Mouse (Mus musculus): ENCODE measurements at regions not wholly inside any gene's neighbourhood (a gene's known extent, or its start where the extent isn't known, plus 50 kb on each side); places are given as distances from the start of the nearest gene placed in this dataset.

- Histone ChIP-seq H3K4me2 (ENCODE audit: low read length) (no peak overlapping the region), H3K4me3 (ENCODE audit: control insufficient read depth in 1 of 2, insufficient read depth in 1 of 2, low read depth in 1 of 2, low read length in 2 of 2) (no peak overlapping the region), H3K4me1 (ENCODE audit: control insufficient read depth in 2 of 2, insufficient read depth in 2 of 2, low read length in 2 of 2) (no peaks in the 10 kb centered on the region), H3K9me3 (ENCODE audit: control insufficient read depth, low read length) (no peaks in the 10 kb centered on the region), H3K9ac (ENCODE audit: low read length) (no peak overlapping the region), H3K27me3 (ENCODE audit: control insufficient read depth, insufficient read depth, low read length) (no peaks in the 10 kb centered on the region), H3K36me3 (ENCODE audit: control insufficient read depth, insufficient read depth, low read length) (no peaks in the 10 kb centered on the region), H3K27ac (replicated peaks in 1 of 2; ENCODE audit: control insufficient read depth in 1 of 2, insufficient read depth in 1 of 2, low read depth in 2 of 2, low read length in 2 of 2) (no peak overlapping the region)
- no peak for ATAC-seq (ENCODE audit: insufficient number of reproducible peaks, insufficient read depth, low FRiP score, low read depth)
- WGBS, result 61% methylated on average over 4 of the region's 4 CpGs
Measured at GRCm38 (mm10) chr4:74847332-74848053, 430.6 kb downstream of the Dmac1 start.

DNA sequence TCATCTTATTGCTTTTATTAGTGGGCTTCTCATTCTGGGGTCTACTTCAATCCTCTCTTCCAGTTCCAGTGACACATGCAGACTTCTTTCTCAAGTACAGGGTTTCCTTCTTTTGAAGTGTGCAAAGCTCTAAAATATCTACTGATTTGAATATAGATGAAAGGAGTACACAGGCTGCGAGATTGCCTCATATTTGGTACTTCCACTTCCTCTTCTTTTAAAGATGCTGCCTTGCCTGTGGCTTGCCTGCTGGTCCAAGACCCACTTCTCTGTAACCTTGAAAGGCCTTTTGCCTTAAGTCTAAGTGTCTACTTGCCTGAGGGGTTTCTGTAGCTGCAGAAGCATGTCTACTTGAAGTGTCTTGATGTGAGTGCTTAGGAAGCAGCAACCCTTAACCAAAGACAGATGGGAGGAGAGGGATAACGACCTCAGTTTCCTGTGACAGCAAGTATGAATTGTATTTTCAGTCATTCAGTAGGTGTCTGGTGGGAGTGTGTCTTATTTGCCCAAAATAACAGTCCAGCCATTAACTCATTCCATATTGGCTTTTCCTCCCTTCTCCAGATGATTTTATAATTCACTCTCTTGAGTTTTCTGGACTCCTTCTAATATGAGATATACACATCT is 479.8 kb downstream of the Dmac1 start:
- WGBS, result 58% methylated on average over 2 of the region's 2 CpGs
- no peak for ATAC-seq (ENCODE audit: insufficient number of reproducible peaks, insufficient read depth, low FRiP score, low read depth)
- H3K36me3 ChIP-seq (ENCODE audit: control insufficient read depth, insufficient read depth, low read length), result no peaks in the 10 kb centered on the region
- no peaks in the 10 kb centered on the region for H3K27me3 ChIP-seq (ENCODE audit: control insufficient read depth, insufficient read depth, low read length)
- no peak overlapping the region for H3K4me3 ChIP-seq (ENCODE audit: control insufficient read depth in 1 of 2, insufficient read depth in 1 of 2, low read depth in 1 of 2, low read length in 2 of 2)
- no peaks in the 10 kb centered on the region for H3K4me1 ChIP-seq (ENCODE audit: control insufficient read depth in 2 of 2, insufficient read depth in 2 of 2, low read length in 2 of 2)
- no peak overlapping the region for H3K4me2 ChIP-seq (ENCODE audit: low read length)
- H3K9me3 ChIP-seq (ENCODE audit: control insufficient read depth, low read length), result no peaks in the 10 kb centered on the region
- no peak overlapping the region for H3K9ac ChIP-seq (ENCODE audit: low read length)
- H3K27ac ChIP-seq (replicated peaks in 1 of 2; ENCODE audit: control insufficient read depth in 1 of 2, insufficient read depth in 1 of 2, low read depth in 2 of 2, low read length in 2 of 2), result no peak overlapping the region

DNA sequence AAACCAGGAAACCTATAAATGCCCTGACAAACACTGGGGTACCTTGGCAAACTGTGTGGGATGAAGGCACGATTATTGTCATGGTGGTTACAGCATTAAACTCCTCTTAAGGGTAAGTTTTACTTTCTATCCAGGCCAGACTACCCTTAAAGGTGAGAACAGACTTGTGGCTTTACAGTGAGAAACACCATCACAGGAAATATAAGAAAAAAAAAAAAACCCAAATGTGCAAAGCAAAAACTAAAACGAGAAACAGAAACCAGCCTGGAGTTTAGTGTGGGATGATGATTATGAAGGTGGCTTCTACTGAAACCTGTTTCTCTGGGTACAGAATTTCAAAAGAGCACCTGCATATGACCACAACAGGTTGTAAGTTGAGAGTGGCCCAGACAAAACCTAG is 480.6 kb downstream of the Dmac1 start:
- Histone ChIP-seq H3K9me3 (ENCODE audit: control insufficient read depth, low read length) (no peaks in the 10 kb centered on the region), H3K9ac (ENCODE audit: low read length) (no peak overlapping the region), H3K4me2 (ENCODE audit: low read length) (no peak overlapping the region), H3K4me1 (ENCODE audit: control insufficient read depth in 2 of 2, insufficient read depth in 2 of 2, low read length in 2 of 2) (no peaks in the 10 kb centered on the region), H3K36me3 (ENCODE audit: control insufficient read depth, insufficient read depth, low read length) (no peaks in the 10 kb centered on the region), H3K4me3 (ENCODE audit: control insufficient read depth in 1 of 2, insufficient read depth in 1 of 2, low read depth in 1 of 2, low read length in 2 of 2) (no peak overlapping the region), H3K27me3 (ENCODE audit: control insufficient read depth, insufficient read depth, low read length) (no peaks in the 10 kb centered on the region), H3K27ac (replicated peaks in 1 of 2; ENCODE audit: control insufficient read depth in 1 of 2, insufficient read depth in 1 of 2, low read depth in 2 of 2, low read length in 2 of 2) (no peak overlapping the region)
- 75% methylated on average over 2 of the region's 2 CpGs for WGBS
- no peak for ATAC-seq (ENCODE audit: insufficient number of reproducible peaks, insufficient read depth, low FRiP score, low read depth)

DNA sequence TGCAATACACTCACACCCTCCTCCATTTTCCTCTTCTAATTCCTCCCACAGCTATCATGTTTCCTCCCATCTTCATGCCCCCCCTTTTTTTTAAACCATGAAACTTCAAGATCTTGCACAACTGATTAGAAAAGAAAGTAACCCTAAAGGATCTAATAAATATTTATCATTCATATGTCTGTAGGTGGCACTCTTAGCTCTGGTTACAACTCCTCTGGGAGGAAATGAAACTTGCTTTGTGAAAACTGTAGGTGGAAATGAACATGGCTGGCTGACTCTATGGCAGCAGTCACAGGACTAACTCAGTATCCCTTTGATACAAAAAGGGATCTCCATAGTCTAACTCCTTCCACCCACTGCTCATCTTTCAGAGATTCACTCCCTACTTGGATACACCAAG is 481.4 kb downstream of the Dmac1 start:
- no peak overlapping the region for H3K4me2 ChIP-seq (ENCODE audit: low read length)
- no peak overlapping the region for H3K27ac ChIP-seq (replicated peaks in 1 of 2; ENCODE audit: control insufficient read depth in 1 of 2, insufficient read depth in 1 of 2, low read depth in 2 of 2, low read length in 2 of 2)
- H3K36me3 ChIP-seq (ENCODE audit: control insufficient read depth, insufficient read depth, low read length), result no peaks in the 10 kb centered on the region
- no peaks in the 10 kb centered on the region for H3K4me1 ChIP-seq (ENCODE audit: control insufficient read depth in 2 of 2, insufficient read depth in 2 of 2, low read length in 2 of 2)
- ATAC-seq (ENCODE audit: insufficient number of reproducible peaks, insufficient read depth, low FRiP score, low read depth), result no peak
- H3K9ac ChIP-seq (ENCODE audit: low read length), result no peak overlapping the region
- no peaks in the 10 kb centered on the region for H3K9me3 ChIP-seq (ENCODE audit: control insufficient read depth, low read length)
- no peak overlapping the region for H3K4me3 ChIP-seq (ENCODE audit: control insufficient read depth in 1 of 2, insufficient read depth in 1 of 2, low read depth in 1 of 2, low read length in 2 of 2)
- no peaks in the 10 kb centered on the region for H3K27me3 ChIP-seq (ENCODE audit: control insufficient read depth, insufficient read depth, low read length)

- Histone ChIP-seq H3K4me1 (ENCODE audit: control insufficient read depth in 2 of 2, insufficient read depth in 2 of 2, low read length in 2 of 2) (no peaks in the 10 kb centered on the region), H3K27me3 (ENCODE audit: control insufficient read depth, insufficient read depth, low read length) (no peaks in the 10 kb centered on the region), H3K9me3 (ENCODE audit: control insufficient read depth, low read length) (no peaks in the 10 kb centered on the region), H3K4me2 (ENCODE audit: low read length) (peak overlapping the region; percentile 22; the same call in 1 of the 2 replicates), H3K27ac (replicated peaks in 1 of 2; ENCODE audit: control insufficient read depth in 1 of 2, insufficient read depth in 1 of 2, low read depth in 2 of 2, low read length in 2 of 2) (peak overlapping the region in 1 of 2 experiments; percentile 68; a peak in 1 of 4 replicates), H3K9ac (ENCODE audit: low read length) (no peak overlapping the region), H3K36me3 (ENCODE audit: control insufficient read depth, insufficient read depth, low read length) (no peaks in the 10 kb centered on the region), H3K4me3 (ENCODE audit: control insufficient read depth in 1 of 2, insufficient read depth in 1 of 2, low read depth in 1 of 2, low read length in 2 of 2) (no peak overlapping the region)
- no peak for ATAC-seq (ENCODE audit: insufficient number of reproducible peaks, insufficient read depth, low FRiP score, low read depth)
- WGBS, result 12% methylated on average over 2 of the region's 2 CpGs
Measured at GRCm38 (mm10) chr4:74747985-74748384, 505.7 kb downstream of the Kdm4c start.

GRCm38 (mm10) chr4:74739642-74740041 is 497.3 kb downstream of the Kdm4c start:
- 65% methylated on average over 2 of the region's 2 CpGs for WGBS
- no peaks in the 10 kb centered on the region for H3K36me3 ChIP-seq (ENCODE audit: control insufficient read depth, insufficient read depth, low read length)
- H3K9me3 ChIP-seq (ENCODE audit: control insufficient read depth, low read length), result no peaks in the 10 kb centered on the region
- H3K4me1 ChIP-seq (ENCODE audit: control insufficient read depth in 2 of 2, insufficient read depth in 2 of 2, low read length in 2 of 2), result no peaks in the 10 kb centered on the region
- H3K4me3 ChIP-seq (ENCODE audit: control insufficient read depth in 1 of 2, insufficient read depth in 1 of 2, low read depth in 1 of 2, low read length in 2 of 2), result no peak overlapping the region
- no peak for ATAC-seq (ENCODE audit: insufficient number of reproducible peaks, insufficient read depth, low FRiP score, low read depth)
- H3K27ac ChIP-seq (replicated peaks in 1 of 2; ENCODE audit: control insufficient read depth in 1 of 2, insufficient read depth in 1 of 2, low read depth in 2 of 2, low read length in 2 of 2), result no peak overlapping the region
- H3K27me3 ChIP-seq (ENCODE audit: control insufficient read depth, insufficient read depth, low read length), result no peaks in the 10 kb centered on the region
- no peak overlapping the region for H3K9ac ChIP-seq (ENCODE audit: low read length)
- H3K4me2 ChIP-seq (ENCODE audit: low read length), result no peak overlapping the region

All from heart, embryonic 14.5 days (tissue).